Mouse (Mus musculus): ENCODE data around the gene Mctp1. TPM values are rescaled to one million over a fixed set of nuclear protein-coding genes. Genes with fewer than 3 reads are reported as not detected.
"Not testable (repeated sequence)": the region's sequence is repeated elsewhere in the genome, so short reads cannot be mapped to it uniquely, and the experiment has no call there.

The Mctp1 gene
- polyA plus RNA-seq, 1 experiment = 7.2 TPM

- WGBS = 90% methylated on average over 1 of the region's 1 CpGs
- TF ChIP-seq CTCF (IDR thresholded peaks at IDR 0.05; ENCODE audit: control insufficient read depth, insufficient read depth, low read length) = no peak
- no peak overlapping the region for H3K27ac ChIP-seq (ENCODE audit: control insufficient read depth, insufficient read depth, low read depth, low read length, poor library complexity)
- H3K4me1 ChIP-seq (ENCODE audit: control insufficient read depth, insufficient read depth, low read length) = no peaks in the 10 kb centered on the region
- H3K4me3 ChIP-seq (replicated peaks; ENCODE audit: control insufficient read depth, low read depth, low read length) = no peak overlapping the region
Observed at GRCm38 (mm10) chr13:76896457-76896790, 512.1 kb downstream of the Mctp1 start.

GRCm38 (mm10) chr13:76918321-76918720, 534.0 kb downstream of the Mctp1 start:
- 87% methylated on average over 1 of the region's 1 CpGs for WGBS
- no peaks in the 10 kb centered on the region for H3K4me1 ChIP-seq (ENCODE audit: control insufficient read depth, insufficient read depth, low read length)
- TF ChIP-seq CTCF (IDR thresholded peaks at IDR 0.05; ENCODE audit: control insufficient read depth, insufficient read depth, low read length) (no peak), POLR2A (IDR thresholded peaks at IDR 0.05; ENCODE audit: borderline replicate concordance, control insufficient read depth, low read depth, low read length) (no peak)
- no peak overlapping the region for H3K27ac ChIP-seq (ENCODE audit: control insufficient read depth, insufficient read depth, low read depth, low read length, poor library complexity)
- H3K4me3 ChIP-seq (replicated peaks; ENCODE audit: control insufficient read depth, low read depth, low read length) = no peak overlapping the region

- H3K27ac ChIP-seq (ENCODE audit: control insufficient read depth, insufficient read depth, low read depth, low read length, poor library complexity) = no peak overlapping the region
- no peaks in the 10 kb centered on the region for H3K4me1 ChIP-seq (ENCODE audit: control insufficient read depth, insufficient read depth, low read length)
- 86% methylated on average over 1 of the region's 1 CpGs for WGBS
- TF ChIP-seq POLR2A (IDR thresholded peaks at IDR 0.05; ENCODE audit: borderline replicate concordance, control insufficient read depth, low read depth, low read length) (no peak), CTCF (IDR thresholded peaks at IDR 0.05; ENCODE audit: control insufficient read depth, insufficient read depth, low read length) (no peak)
- no peak overlapping the region for H3K4me3 ChIP-seq (replicated peaks; ENCODE audit: control insufficient read depth, low read depth, low read length)
Observed at GRCm38 (mm10) chr13:76926851-76927250, 542.5 kb downstream of the Mctp1 start.

GRCm38 (mm10) chr13:76927875-76928440, 543.6 kb downstream of the Mctp1 start:
- WGBS = 80% methylated on average over 5 of the region's 5 CpGs
- no peaks in the 10 kb centered on the region for H3K4me1 ChIP-seq (ENCODE audit: control insufficient read depth, insufficient read depth, low read length)
- no peak overlapping the region for H3K4me3 ChIP-seq (replicated peaks; ENCODE audit: control insufficient read depth, low read depth, low read length)
- TF ChIP-seq POLR2A (IDR thresholded peaks at IDR 0.05; ENCODE audit: borderline replicate concordance, control insufficient read depth, low read depth, low read length) (no peak), CTCF (IDR thresholded peaks at IDR 0.05; ENCODE audit: control insufficient read depth, insufficient read depth, low read length) (no peak)
- H3K27ac ChIP-seq (ENCODE audit: control insufficient read depth, insufficient read depth, low read depth, low read length, poor library complexity) = no peak overlapping the region

DNA sequence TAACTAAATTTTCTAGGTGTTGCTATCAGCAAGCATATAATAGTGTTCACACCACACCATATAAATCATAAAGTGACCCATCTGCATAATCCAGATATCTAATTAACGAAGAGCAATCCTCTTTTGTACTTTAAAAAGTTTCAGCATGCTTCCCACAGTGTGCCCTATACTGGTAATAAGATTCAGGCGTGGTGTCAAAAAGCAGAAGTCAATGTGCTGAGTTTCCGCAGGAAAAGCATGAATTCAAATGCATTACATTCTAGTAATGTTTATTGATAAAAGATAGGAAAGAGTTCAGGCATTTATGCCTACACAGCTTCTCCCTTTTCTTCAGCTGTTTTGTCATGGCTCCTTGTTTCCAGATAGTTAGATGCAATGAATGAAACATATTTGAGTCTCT, 544.8 kb downstream of the Mctp1 start:
- H3K27ac ChIP-seq (ENCODE audit: control insufficient read depth, insufficient read depth, low read depth, low read length, poor library complexity) = no peak overlapping the region
- no peaks in the 10 kb centered on the region for H3K4me1 ChIP-seq (ENCODE audit: control insufficient read depth, insufficient read depth, low read length)
- 14% methylated on average over 3 of the region's 3 CpGs for WGBS
- no peak overlapping the region for H3K4me3 ChIP-seq (replicated peaks; ENCODE audit: control insufficient read depth, low read depth, low read length)
- TF ChIP-seq POLR2A (IDR thresholded peaks at IDR 0.05; ENCODE audit: borderline replicate concordance, control insufficient read depth, low read depth, low read length) = no peak
- no peak for TF ChIP-seq CTCF (IDR thresholded peaks at IDR 0.05; ENCODE audit: control insufficient read depth, insufficient read depth, low read length)

- Histone ChIP-seq H3K4me1 (ENCODE audit: control insufficient read depth, insufficient read depth, low read length) (no peaks in the 10 kb centered on the region), H3K4me3 (replicated peaks; ENCODE audit: control insufficient read depth, low read depth, low read length) (no peak overlapping the region), H3K27ac (ENCODE audit: control insufficient read depth, insufficient read depth, low read depth, low read length, poor library complexity) (no peak overlapping the region)
- 75% methylated on average over 5 of the region's 5 CpGs for WGBS
- TF ChIP-seq POLR2A (IDR thresholded peaks at IDR 0.05; ENCODE audit: borderline replicate concordance, control insufficient read depth, low read depth, low read length) (no peak), CTCF (IDR thresholded peaks at IDR 0.05; ENCODE audit: control insufficient read depth, insufficient read depth, low read length) (no peak)
Observed at GRCm38 (mm10) chr13:76932933-76933332, 548.6 kb downstream of the Mctp1 start.

- Histone ChIP-seq H3K27ac (ENCODE audit: control insufficient read depth, insufficient read depth, low read depth, low read length, poor library complexity) (no peak overlapping the region), H3K4me3 (replicated peaks; ENCODE audit: control insufficient read depth, low read depth, low read length) (no peak overlapping the region), H3K4me1 (ENCODE audit: control insufficient read depth, insufficient read depth, low read length) (no peaks in the 10 kb centered on the region)
- TF ChIP-seq CTCF (IDR thresholded peaks at IDR 0.05; ENCODE audit: control insufficient read depth, insufficient read depth, low read length) (no peak), POLR2A (IDR thresholded peaks at IDR 0.05; ENCODE audit: borderline replicate concordance, control insufficient read depth, low read depth, low read length) (no peak)
Observed at GRCm38 (mm10) chr13:76949234-76949633, 564.9 kb downstream of the Mctp1 start.

DNA sequence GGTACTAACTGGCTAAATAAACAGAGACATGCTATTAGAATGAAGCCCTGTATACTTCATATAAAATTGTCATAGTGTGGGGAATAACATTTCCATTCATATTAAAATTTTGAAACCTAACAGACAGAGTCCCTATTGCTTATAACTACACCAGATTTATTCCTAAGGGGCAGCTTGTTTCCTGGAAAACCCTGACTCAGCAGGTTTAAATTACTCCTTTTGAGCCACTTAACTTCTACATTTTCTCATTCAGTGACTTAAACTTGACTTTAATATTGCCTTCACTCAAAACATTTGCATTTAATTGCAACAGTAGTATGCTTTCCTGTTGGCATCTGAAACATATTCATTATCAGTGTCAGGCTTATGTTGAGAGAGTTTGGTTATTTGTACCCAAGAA, 583.3 kb downstream of the Mctp1 start:
- TF ChIP-seq POLR2A (IDR thresholded peaks at IDR 0.05; ENCODE audit: borderline replicate concordance, control insufficient read depth, low read depth, low read length) = no peak
- TF ChIP-seq CTCF (IDR thresholded peaks at IDR 0.05; ENCODE audit: control insufficient read depth, insufficient read depth, low read length) = no peak
- H3K4me3 ChIP-seq (replicated peaks; ENCODE audit: control insufficient read depth, low read depth, low read length) = no peak overlapping the region
- H3K4me1 ChIP-seq (ENCODE audit: control insufficient read depth, insufficient read depth, low read length) = no peaks in the 10 kb centered on the region
- H3K27ac ChIP-seq (ENCODE audit: control insufficient read depth, insufficient read depth, low read depth, low read length, poor library complexity) = no peak overlapping the region

- Histone ChIP-seq H3K4me1 (ENCODE audit: control insufficient read depth, insufficient read depth, low read length) (no peaks in the 10 kb centered on the region), H3K4me3 (replicated peaks; ENCODE audit: control insufficient read depth, low read depth, low read length) (no peak overlapping the region), H3K27ac (ENCODE audit: control insufficient read depth, insufficient read depth, low read depth, low read length, poor library complexity) (no peak overlapping the region)
- 31% methylated on average over 2 of the region's 2 CpGs for WGBS
- TF ChIP-seq POLR2A (IDR thresholded peaks at IDR 0.05; ENCODE audit: borderline replicate concordance, control insufficient read depth, low read depth, low read length) (no peak), CTCF (IDR thresholded peaks at IDR 0.05; ENCODE audit: control insufficient read depth, insufficient read depth, low read length) (no peak)
Observed at GRCm38 (mm10) chr13:76969386-76969785, 585.1 kb downstream of the Mctp1 start.

GRCm38 (mm10) chr13:76971046-76971445, 586.7 kb downstream of the Mctp1 start:
- H3K4me3 ChIP-seq (replicated peaks; ENCODE audit: control insufficient read depth, low read depth, low read length); H3K27ac ChIP-seq (ENCODE audit: control insufficient read depth, insufficient read depth, low read depth, low read length, poor library complexity); H3K4me1 ChIP-seq (ENCODE audit: control insufficient read depth, insufficient read depth, low read length): not testable (repeated sequence)
- WGBS = 77% methylated on average over 3 of the region's 3 CpGs
